Mouse (Mus musculus): ENCODE measurements around the gene Gzmc. TPM values are rescaled to one million over a fixed set of nuclear protein-coding genes. Genes with fewer than 3 reads are reported as not detected.
"Not testable (repeated sequence)": the region's sequence is repeated elsewhere in the genome, so short reads cannot be mapped to it uniquely, and the experiment has no call there.

Gene Gzmc
- not detected in 2 replicates for polyA plus RNA-seq (2015; fragmentation: Nextera tagmentation; extraction: Ambion mirVana)

DNA sequence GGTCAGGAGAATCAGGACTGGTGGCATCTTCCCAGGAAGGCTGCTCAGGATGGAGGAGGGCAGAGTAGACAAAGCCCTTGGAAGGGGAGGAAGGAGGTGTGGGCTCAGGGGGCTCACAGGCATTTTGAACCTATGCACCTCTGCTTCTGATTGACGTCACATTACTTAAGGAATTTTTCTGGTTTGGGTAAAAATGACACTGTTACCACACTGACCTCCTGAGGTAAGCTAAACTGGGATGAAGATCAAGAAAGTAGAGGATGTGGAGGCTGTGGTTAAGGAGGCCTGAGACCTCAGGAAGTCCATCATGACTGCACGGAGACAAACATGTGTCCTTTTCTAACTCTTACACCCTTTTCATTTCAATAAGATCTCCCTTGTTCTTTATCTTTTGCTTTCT is at the start of gene Gzmc:
Gene Gzmc (minus strand): TSS at position 101 of the 400 bp plus-strand sequence.
- no peak within 1 kb of the TSS for H3K9ac ChIP-seq (ENCODE audit: low read depth, low read length)
- no peaks in the 10 kb centered on the region for H3K36me3 ChIP-seq (ENCODE audit: control insufficient read depth, insufficient read depth, low read length)
- ATAC-seq, result no peak
- H3K4me1 ChIP-seq (ENCODE audit: control insufficient read depth, insufficient read depth, low read depth, low read length), result no peaks in the 10 kb centered on the region
- H3K27me3 ChIP-seq (replicated peaks; ENCODE audit: control insufficient read depth, insufficient read depth, low read length), result no peaks in the 10 kb centered on the region
- no peak within 1 kb of the TSS for H3K4me3 ChIP-seq (ENCODE audit: low read length)
- WGBS, result 95% methylated on average over 2 of the region's 2 CpGs
- no peaks in the 10 kb centered on the region for H3K9me3 ChIP-seq (ENCODE audit: control insufficient read depth, low read length)
- H3K4me2 ChIP-seq (ENCODE audit: low read length), result no peak within 1 kb of the TSS
- H3K27ac ChIP-seq (ENCODE audit: low read depth, low read length), result no peak within 1 kb of the TSS

DNA sequence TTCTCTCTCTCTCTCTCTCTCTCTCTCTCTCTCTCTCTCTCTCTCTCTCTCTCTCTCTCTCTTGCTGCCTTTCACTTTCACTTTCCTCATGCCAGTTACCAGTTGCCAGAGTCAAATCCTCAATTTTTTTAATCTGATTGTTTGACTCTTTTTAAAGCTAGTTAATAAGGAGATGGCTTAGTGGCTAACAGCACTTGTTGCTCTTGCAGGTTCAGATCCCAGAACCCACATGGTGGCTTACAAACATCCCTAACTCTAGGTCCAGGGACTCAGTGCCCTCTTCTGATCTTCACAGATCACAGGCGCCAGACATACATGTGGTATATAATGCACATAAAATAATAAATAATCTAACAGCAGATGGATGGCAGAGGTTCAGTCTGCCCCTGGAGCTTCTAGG is 49.4 kb upstream of the Gzmc start:
- WGBS, result 91% methylated on average over 1 of the region's 1 CpGs
- Histone ChIP-seq H3K4me1 (ENCODE audit: control insufficient read depth, insufficient read depth, low read depth, low read length) (no peaks in the 10 kb centered on the region), H3K4me2 (ENCODE audit: low read length) (no peak overlapping the region), H3K9me3 (ENCODE audit: control insufficient read depth, low read length) (no peaks in the 10 kb centered on the region), H3K36me3 (ENCODE audit: control insufficient read depth, insufficient read depth, low read length) (no peaks in the 10 kb centered on the region), H3K27me3 (replicated peaks; ENCODE audit: control insufficient read depth, insufficient read depth, low read length) (no peaks in the 10 kb centered on the region), H3K4me3 (ENCODE audit: low read length) (no peak overlapping the region), H3K27ac (ENCODE audit: low read depth, low read length) (no peak overlapping the region), H3K9ac (ENCODE audit: low read depth, low read length) (no peak overlapping the region)
- ATAC-seq, result no peak

DNA sequence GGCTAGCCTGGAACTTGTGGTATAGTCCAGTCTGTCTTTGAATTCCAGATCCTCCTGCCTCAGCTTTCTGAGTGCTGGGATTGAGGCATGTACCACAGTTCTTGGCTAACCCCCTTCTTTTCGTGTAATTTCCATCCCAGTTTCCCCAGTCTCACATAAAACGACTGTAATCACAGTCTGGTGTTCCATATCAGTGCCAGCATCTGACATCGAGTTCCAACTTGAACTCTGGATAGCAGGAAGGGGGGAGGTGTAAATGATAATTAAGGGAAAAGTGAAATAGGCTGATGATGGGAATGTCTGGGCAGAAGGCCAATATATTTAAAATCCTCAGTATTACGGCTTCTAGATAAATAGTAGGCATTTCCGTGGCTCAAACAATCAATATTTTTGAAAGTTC is 46.6 kb upstream of the Gzmc start:
- Histone ChIP-seq H3K4me2 (ENCODE audit: low read length) (no peak overlapping the region), H3K9me3 (ENCODE audit: control insufficient read depth, low read length) (no peaks in the 10 kb centered on the region), H3K27me3 (replicated peaks; ENCODE audit: control insufficient read depth, insufficient read depth, low read length) (no peaks in the 10 kb centered on the region), H3K4me1 (ENCODE audit: control insufficient read depth, insufficient read depth, low read depth, low read length) (no peaks in the 10 kb centered on the region), H3K36me3 (ENCODE audit: control insufficient read depth, insufficient read depth, low read length) (no peaks in the 10 kb centered on the region), H3K4me3 (ENCODE audit: low read length) (no peak overlapping the region), H3K9ac (ENCODE audit: low read depth, low read length) (no peak overlapping the region), H3K27ac (ENCODE audit: low read depth, low read length) (no peak overlapping the region)
- WGBS, result 61% methylated on average over 5 of the region's 5 CpGs
- no peak for ATAC-seq

DNA sequence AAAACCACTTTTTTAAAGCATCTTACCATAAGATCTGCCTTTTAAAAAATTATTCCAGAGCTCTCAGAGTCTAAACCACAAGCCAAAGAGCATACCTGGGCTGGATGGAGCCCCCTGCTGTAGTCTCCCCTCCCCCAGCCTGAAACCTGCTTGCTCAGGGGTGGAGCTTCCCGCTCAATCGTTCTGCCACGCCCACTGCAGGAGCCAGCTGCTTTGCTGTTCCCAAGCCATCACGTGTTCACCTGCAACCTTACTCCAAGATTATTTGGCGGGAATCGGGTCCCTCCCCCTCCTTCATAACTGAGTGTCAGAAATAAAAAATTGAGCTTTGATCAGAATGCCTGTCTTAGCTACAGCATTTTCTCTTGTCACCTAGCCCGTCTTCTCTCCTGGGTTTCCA is 44.2 kb upstream of the Gzmc start:
- H3K9ac ChIP-seq (ENCODE audit: low read depth, low read length); H3K27ac ChIP-seq (ENCODE audit: low read depth, low read length); H3K4me3 ChIP-seq (ENCODE audit: low read length); H3K4me2 ChIP-seq (ENCODE audit: low read length); H3K27me3 ChIP-seq (replicated peaks; ENCODE audit: control insufficient read depth, insufficient read depth, low read length); H3K36me3 ChIP-seq (ENCODE audit: control insufficient read depth, insufficient read depth, low read length); H3K4me1 ChIP-seq (ENCODE audit: control insufficient read depth, insufficient read depth, low read depth, low read length); ATAC-seq; H3K9me3 ChIP-seq (ENCODE audit: control insufficient read depth, low read length): not testable (repeated sequence)
- 54% methylated on average over 7 of the region's 7 CpGs for WGBS

DNA sequence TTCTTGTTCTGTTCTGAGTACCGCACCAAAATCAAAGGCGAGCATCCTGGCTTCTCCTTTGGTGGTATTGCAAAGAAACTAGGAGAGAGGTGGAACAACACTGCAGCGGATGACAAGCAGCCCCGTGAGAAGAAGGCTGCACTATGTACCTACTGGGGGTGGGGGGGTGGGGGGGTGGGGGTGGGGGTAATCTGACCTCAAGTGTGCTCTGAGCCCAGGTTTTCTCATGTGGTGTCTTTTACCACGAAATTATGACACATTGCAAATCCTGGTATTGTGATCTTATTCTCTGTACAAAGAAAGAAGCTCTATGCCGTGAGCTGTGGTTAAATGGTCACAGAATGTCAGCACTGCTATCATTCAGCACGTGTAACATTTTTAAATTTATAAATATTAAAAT is 41.6 kb upstream of the Gzmc start:
- H3K27me3 ChIP-seq (replicated peaks; ENCODE audit: control insufficient read depth, insufficient read depth, low read length); ATAC-seq; H3K36me3 ChIP-seq (ENCODE audit: control insufficient read depth, insufficient read depth, low read length); H3K4me2 ChIP-seq (ENCODE audit: low read length); H3K27ac ChIP-seq (ENCODE audit: low read depth, low read length); H3K9ac ChIP-seq (ENCODE audit: low read depth, low read length); H3K9me3 ChIP-seq (ENCODE audit: control insufficient read depth, low read length); H3K4me1 ChIP-seq (ENCODE audit: control insufficient read depth, insufficient read depth, low read depth, low read length); H3K4me3 ChIP-seq (ENCODE audit: low read length): not testable (repeated sequence)
- 84% methylated on average over 7 of the region's 7 CpGs for WGBS

DNA sequence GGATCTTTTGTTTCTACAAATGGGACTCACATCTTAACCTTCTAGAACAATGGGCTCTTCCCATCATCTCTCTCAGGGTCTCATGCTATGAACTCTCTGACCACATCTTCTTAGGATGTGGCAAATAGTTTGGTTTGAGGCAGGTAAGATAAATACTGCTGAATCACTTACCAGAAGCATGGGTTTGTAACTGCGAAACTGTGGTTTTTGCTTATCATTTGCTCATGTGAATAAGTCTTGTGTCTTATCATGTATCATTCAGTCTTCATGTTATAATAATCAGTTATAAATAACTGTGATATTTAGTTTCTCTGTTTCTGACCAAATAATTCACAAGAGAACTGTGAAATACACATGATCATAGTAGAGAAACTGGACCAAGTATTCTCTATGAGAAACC is 31.7 kb upstream of the Gzmc start:
- Histone ChIP-seq H3K36me3 (ENCODE audit: control insufficient read depth, insufficient read depth, low read length) (no peaks in the 10 kb centered on the region), H3K9ac (ENCODE audit: low read depth, low read length) (no peak overlapping the region), H3K4me3 (ENCODE audit: low read length) (no peak overlapping the region), H3K9me3 (ENCODE audit: control insufficient read depth, low read length) (no peaks in the 10 kb centered on the region), H3K4me2 (ENCODE audit: low read length) (no peak overlapping the region), H3K27ac (ENCODE audit: low read depth, low read length) (no peak overlapping the region), H3K4me1 (ENCODE audit: control insufficient read depth, insufficient read depth, low read depth, low read length) (no peaks in the 10 kb centered on the region), H3K27me3 (replicated peaks; ENCODE audit: control insufficient read depth, insufficient read depth, low read length) (no peaks in the 10 kb centered on the region)
- 98% methylated on average over 1 of the region's 1 CpGs for WGBS
- ATAC-seq, result no peak

DNA sequence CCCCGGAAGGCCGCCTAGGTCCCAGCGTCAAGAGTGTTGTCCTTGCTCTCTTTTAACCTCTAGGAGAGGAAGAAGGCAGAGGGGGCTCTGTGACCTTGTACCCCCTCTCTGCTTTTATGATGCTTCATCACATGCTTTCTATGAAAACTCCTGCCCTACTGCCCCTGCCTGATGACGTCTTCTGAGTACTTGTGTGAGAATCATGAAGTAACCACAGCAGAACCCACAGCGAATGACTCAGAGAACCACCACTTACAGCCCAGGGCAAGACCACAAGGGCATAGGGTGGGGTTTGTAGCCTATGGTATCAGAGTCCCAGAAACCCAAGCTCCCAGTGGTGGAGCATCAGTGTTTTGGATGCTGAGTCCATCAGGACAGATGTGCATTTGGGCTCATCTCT is 27.7 kb upstream of the Gzmc start, which contains the start of gene Gzmb:
Gene Gzmb (minus strand): TSS at position 108 of the 400 bp plus-strand sequence.
- Histone ChIP-seq H3K4me1 (ENCODE audit: control insufficient read depth, insufficient read depth, low read depth, low read length) (no peaks in the 10 kb centered on the region), H3K27me3 (replicated peaks; ENCODE audit: control insufficient read depth, insufficient read depth, low read length) (no peaks in the 10 kb centered on the region), H3K9ac (ENCODE audit: low read depth, low read length) (no peak within 1 kb of the TSS), H3K36me3 (ENCODE audit: control insufficient read depth, insufficient read depth, low read length) (no peaks in the 10 kb centered on the region), H3K27ac (ENCODE audit: low read depth, low read length) (no peak within 1 kb of the TSS), H3K4me3 (ENCODE audit: low read length) (no peak within 1 kb of the TSS), H3K9me3 (ENCODE audit: control insufficient read depth, low read length) (no peaks in the 10 kb centered on the region), H3K4me2 (ENCODE audit: low read length) (no peak within 1 kb of the TSS)
- ATAC-seq, result no peak
- WGBS, result 97% methylated on average over 5 of the region's 5 CpGs

DNA sequence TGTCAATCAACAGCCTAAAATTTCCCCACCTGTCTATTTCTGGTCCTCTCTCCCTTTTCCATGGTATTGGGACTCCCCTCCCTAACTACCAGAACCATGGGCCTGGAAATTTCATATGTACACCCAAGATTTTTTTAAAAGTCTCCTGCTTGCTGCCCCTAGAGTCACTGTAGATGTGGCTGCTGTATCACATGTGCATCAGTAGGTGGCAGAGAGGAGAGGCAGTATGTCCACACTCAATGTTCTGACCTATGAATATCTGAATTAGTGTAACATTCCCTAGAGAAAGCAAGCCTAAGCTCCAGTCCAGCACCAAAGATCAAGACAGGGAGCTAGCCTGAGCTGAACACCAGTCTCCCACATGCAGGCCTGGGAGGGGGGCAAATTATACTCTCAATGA is 6.0 kb upstream of the Gzmc start:
- Histone ChIP-seq H3K36me3 (ENCODE audit: control insufficient read depth, insufficient read depth, low read length) (no peaks in the 10 kb centered on the region), H3K4me3 (ENCODE audit: low read length) (no peak overlapping the region), H3K27me3 (replicated peaks; ENCODE audit: control insufficient read depth, insufficient read depth, low read length) (no peaks in the 10 kb centered on the region), H3K9me3 (ENCODE audit: control insufficient read depth, low read length) (no peaks in the 10 kb centered on the region), H3K4me1 (ENCODE audit: control insufficient read depth, insufficient read depth, low read depth, low read length) (no peaks in the 10 kb centered on the region), H3K27ac (ENCODE audit: low read depth, low read length) (no peak overlapping the region), H3K4me2 (ENCODE audit: low read length) (no peak overlapping the region), H3K9ac (ENCODE audit: low read depth, low read length) (no peak overlapping the region)
- no peak for ATAC-seq

DNA sequence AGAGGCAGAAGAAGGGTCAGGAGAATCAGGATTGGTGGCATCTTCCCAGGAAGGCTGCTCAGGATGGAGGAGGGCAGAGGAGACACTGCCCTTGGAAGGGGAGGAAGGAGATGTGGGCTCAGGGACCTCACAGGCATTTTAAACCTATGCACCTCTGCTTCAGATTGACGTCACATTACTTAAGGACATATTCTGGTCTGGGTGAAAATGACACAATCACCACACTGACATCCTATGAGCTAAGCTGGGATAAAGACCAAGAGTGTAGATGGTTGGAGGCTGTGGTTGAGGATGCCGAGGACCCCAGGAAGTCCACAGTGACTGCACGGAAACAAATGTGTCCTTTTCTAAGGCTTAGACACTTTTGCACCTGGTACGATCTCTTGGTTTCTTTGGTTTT is 23.1 kb downstream of the Gzmc start, which contains the start of gene Gzmf:
Gene Gzmf (minus strand): TSS at position 101 of the 400 bp plus-strand sequence.
- H3K27ac ChIP-seq (ENCODE audit: low read depth, low read length), result no peak within 1 kb of the TSS
- H3K36me3 ChIP-seq (ENCODE audit: control insufficient read depth, insufficient read depth, low read length), result no peaks in the 10 kb centered on the region
- no peaks in the 10 kb centered on the region for H3K9me3 ChIP-seq (ENCODE audit: control insufficient read depth, low read length)
- no peak within 1 kb of the TSS for H3K4me3 ChIP-seq (ENCODE audit: low read length)
- no peak within 1 kb of the TSS for H3K9ac ChIP-seq (ENCODE audit: low read depth, low read length)
- no peak within 1 kb of the TSS for H3K4me2 ChIP-seq (ENCODE audit: low read length)
- ATAC-seq, result no peak
- WGBS, result 92% methylated on average over 4 of the region's 4 CpGs
- H3K27me3 ChIP-seq (replicated peaks; ENCODE audit: control insufficient read depth, insufficient read depth, low read length), result no peaks in the 10 kb centered on the region
- H3K4me1 ChIP-seq (ENCODE audit: control insufficient read depth, insufficient read depth, low read depth, low read length), result no peaks in the 10 kb centered on the region

DNA sequence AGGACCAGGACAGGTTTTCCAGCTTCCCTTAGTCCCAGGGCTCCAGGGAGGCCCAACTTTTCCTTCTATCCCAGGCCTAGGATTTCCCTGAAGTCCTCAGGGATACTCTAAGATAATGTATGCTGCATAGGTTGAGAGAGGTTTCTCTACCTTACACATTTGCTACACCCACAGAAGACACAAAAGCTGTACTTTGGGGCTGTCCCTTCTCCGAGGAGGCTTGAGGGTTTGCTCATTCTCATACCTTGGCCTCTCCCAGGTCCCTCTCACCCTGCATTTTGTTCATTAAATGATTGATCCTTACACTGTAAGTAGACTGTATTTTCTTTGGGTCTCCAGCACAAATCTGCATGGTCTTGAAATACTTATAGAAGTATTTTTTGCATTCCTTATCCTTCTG is 28.8 kb downstream of the Gzmc start:
- H3K9ac ChIP-seq (ENCODE audit: low read depth, low read length), result no peak overlapping the region
- no peak for ATAC-seq
- no peak overlapping the region for H3K4me2 ChIP-seq (ENCODE audit: low read length)
- no peaks in the 10 kb centered on the region for H3K36me3 ChIP-seq (ENCODE audit: control insufficient read depth, insufficient read depth, low read length)
- no peak overlapping the region for H3K4me3 ChIP-seq (ENCODE audit: low read length)
- H3K9me3 ChIP-seq (ENCODE audit: control insufficient read depth, low read length), result no peaks in the 10 kb centered on the region
- no peaks in the 10 kb centered on the region for H3K4me1 ChIP-seq (ENCODE audit: control insufficient read depth, insufficient read depth, low read depth, low read length)
- H3K27ac ChIP-seq (ENCODE audit: low read depth, low read length), result no peak overlapping the region
- 94% methylated on average over 1 of the region's 1 CpGs for WGBS
- H3K27me3 ChIP-seq (replicated peaks; ENCODE audit: control insufficient read depth, insufficient read depth, low read length), result no peaks in the 10 kb centered on the region

All from hindbrain, embryonic 16.5 days (tissue).